Mouse (Mus musculus) liver, embryonic 13.5 days (tissue): Measurements from ENCODE around the gene Kbtbd13. TPM values are rescaled to one million over a fixed set of nuclear protein-coding genes. Genes with fewer than 3 reads are reported as not detected.
"Not testable (repeated sequence)": the region's sequence is repeated elsewhere in the genome, so short reads cannot be mapped to it uniquely, and the experiment has no call there.

Experiments used
- ATAC-seq: fragments of 200-750 bp; cut with Nextera tagmentation; 2 replicates; pipeline ENCODE4 v1.8.0; 2017; ENCODE audit warnings: low read depth, mild to moderate bottlenecking, moderate number of reproducible peaks, moderate library complexity
- DNase-seq: peaks from one replicate; pipeline ENCODE4 v3.0.0; 2022
- H3K27ac ChIP-seq: fragments of 300-500 bp; sonication (generic); 2 replicates; pipeline ENCODE4 v1.5.1; 2015; ENCODE audit warnings: moderate library complexity, mild to moderate bottlenecking, inconsistent platforms
- H3K27me3 ChIP-seq: fragments of 300-500 bp; sonication (generic); 2 replicates; pipeline ENCODE4 v1.6.1; 2015; ENCODE audit warnings: mild to moderate bottlenecking, inconsistent platforms
- H3K36me3 ChIP-seq: fragments of 300-500 bp; sonication (generic); 2 replicates; pipeline ENCODE4 v1.6.1; 2015; ENCODE audit warnings: mild to moderate bottlenecking, inconsistent platforms
- H3K4me1 ChIP-seq: fragments of 300-500 bp; sonication (generic); replicated peaks from 2 replicates; pipeline ENCODE4 v1.6.1; 2015; ENCODE audit warnings: inconsistent platforms
- H3K4me2 ChIP-seq: fragments of 300-500 bp; sonication (generic); 2 replicates; pipeline ENCODE4 v1.6.1; 2015; ENCODE audit warnings: inconsistent platforms, mild to moderate bottlenecking, moderate library complexity
- H3K4me3 ChIP-seq: fragments of 300-500 bp; sonication (generic); replicated peaks from 2 replicates; pipeline ENCODE4 v1.5.1; 2015; ENCODE audit warnings: mild to moderate bottlenecking, inconsistent platforms
- H3K9ac ChIP-seq: fragments of 300-500 bp; sonication (generic); 2 replicates; pipeline ENCODE4 v1.6.1; 2015; ENCODE audit warnings: mild to moderate bottlenecking, inconsistent platforms
- H3K9me3 ChIP-seq: fragments of 300-500 bp; sonication (generic); replicated peaks from 2 replicates; pipeline ENCODE4 v1.6.1; 2016; ENCODE audit warnings: inconsistent platforms
- WGBS: fragments of 180-500 bp; shearing (Covaris S2); methylation state at CpG from one replicate; pipeline ENCODE4 v1.1.7; 2015; ENCODE audit not compliant: insufficient replicate concordance; 5-methylcytosine and 5-hydroxymethylcytosine counted together
- polyA plus RNA-seq: library from polyadenylated mRNA; unstranded; fragments of >200 nt; fragmentation: Nextera tagmentation; extraction: Ambion mirVana; gene quantifications from 2 replicates; pipeline ENCODE4 v1.2.1, GENCODE M21; 2015

Gene Kbtbd13
- polyA plus RNA-seq, 1 experiment from 2014 or later, result 0.16 TPM

DNA sequence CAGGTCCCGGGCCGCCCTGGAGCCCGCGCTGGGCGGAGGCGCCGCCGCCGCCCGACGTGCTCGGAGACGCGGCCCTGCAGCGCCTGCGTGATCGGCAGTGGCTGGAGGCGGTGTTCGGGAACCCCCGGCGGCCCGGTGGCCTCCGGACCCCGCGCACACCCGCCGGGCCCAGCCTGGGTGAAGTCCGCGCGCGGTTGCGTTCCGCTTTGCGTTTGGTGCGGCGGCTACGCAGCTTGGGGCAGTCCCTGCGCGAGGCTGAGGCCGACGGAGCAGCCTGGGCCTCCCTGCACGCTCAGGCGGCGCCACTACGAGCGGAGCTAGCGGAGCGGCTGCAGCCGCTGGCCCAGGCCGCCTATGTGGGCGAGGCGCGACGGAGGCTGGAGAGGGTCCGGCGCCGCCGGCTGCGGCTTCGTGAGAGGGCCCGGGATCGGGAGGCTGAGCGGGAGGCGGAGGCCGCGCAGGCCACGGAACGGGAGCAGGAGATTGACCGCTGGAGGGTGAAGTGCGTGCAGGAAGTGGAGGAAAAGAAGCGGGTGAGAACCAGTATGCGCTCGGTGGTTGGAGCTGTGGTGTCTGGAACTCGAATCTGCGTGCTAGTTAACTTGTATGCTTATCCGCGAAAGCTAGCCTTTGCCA is 44.9 kb downstream of the Kbtbd13 start:
- peak overlapping the region; percentile 96 for H3K9ac ChIP-seq
- H3K27ac ChIP-seq, result peak overlapping the region; percentile 97
- peak overlapping the region; percentile 98 for H3K4me3 ChIP-seq
- peak overlapping the region; percentile 96 for H3K4me2 ChIP-seq
- ATAC-seq (peak; percentile 84), DNase-seq (peak; percentile 56)
- no peaks in the 10 kb centered on the region for H3K36me3 ChIP-seq
- no peaks in the 10 kb centered on the region for H3K27me3 ChIP-seq
- WGBS, result under 1% methylated on average over 75 of the region's 77 CpGs
- H3K4me1 ChIP-seq, result peaks cover 43% of the 10 kb centered on the region
- H3K9me3 ChIP-seq, result no peaks in the 10 kb centered on the region

DNA sequence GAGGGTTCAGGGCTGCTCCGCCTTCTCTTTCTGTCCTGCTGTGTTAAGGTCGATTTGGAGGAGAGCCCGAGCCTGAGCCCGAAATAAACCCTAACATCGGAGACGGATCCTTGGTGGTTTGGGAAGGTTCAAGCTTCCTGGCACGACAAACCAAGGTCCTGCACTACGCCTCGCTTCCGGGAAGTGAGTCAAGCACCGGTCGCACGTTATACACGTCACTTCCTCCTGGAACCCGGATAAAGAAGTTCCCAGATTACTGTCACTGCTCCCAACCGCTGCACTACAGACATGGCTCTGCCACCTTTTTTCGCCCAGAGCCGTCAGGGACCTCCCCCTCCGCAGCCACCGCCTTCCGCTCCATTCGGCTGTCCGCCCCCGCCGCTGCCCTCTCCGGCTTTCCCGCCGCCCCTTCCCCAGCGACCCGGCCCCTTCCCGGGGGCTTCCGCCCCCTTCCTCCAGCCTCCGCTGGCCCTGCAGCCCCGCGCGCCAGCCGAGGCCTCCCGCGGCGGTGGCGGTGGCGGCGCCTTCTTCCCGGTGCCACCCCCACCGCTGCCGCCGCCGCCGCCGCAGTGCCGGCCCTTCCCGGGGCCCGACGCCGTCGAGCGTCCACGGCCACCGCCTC is 45.5 kb downstream of the Kbtbd13 start, which contains the start of gene Pdcd7:
Pdcd7 (plus strand) TSS at position 251 of the 622 bp plus-strand sequence.
- peak within 1 kb of the TSS; percentile 98 for H3K4me3 ChIP-seq
- no peaks in the 10 kb centered on the region for H3K27me3 ChIP-seq
- no peaks in the 10 kb centered on the region for H3K36me3 ChIP-seq
- 1% methylated on average over 50 of the region's 59 CpGs for WGBS
- peak within 1 kb of the TSS; percentile 96 for H3K9ac ChIP-seq
- ATAC-seq, result peak; percentile 89
- DNase-seq, result peak; percentile 85
- peak within 1 kb of the TSS; percentile 96 for H3K4me2 ChIP-seq
- peaks cover 41% of the 10 kb centered on the region for H3K4me1 ChIP-seq
- H3K9me3 ChIP-seq, result no peaks in the 10 kb centered on the region
- H3K27ac ChIP-seq, result peak within 1 kb of the TSS; percentile 97

DNA sequence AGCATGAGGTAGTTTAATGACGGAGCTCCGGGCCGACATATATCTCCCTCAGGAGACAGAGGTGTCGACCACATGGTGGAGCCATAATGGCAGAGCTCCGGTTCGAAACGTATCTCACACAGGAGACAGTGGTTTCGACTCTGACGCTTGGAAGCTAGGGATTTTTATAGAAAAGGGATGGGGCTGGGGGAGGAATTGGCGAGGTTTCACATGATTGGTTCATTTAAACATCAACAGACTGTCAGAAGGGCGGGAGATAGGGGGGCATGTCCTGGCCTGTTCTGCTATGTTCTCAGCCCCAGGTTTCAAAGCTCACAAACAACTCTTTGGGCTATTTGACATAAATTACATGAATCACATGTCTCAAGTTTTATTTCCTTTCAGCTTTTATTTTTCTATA is 46.0 kb downstream of the Kbtbd13 start:
- H3K9ac ChIP-seq, result peak overlapping the region; percentile 96
- H3K27ac ChIP-seq, result peak overlapping the region; percentile 97
- H3K27me3 ChIP-seq, H3K9me3 ChIP-seq, ATAC-seq, H3K36me3 ChIP-seq, DNase-seq: not testable (repeated sequence)
- WGBS, result 69% methylated on average over 11 of the region's 11 CpGs
- H3K4me3 ChIP-seq, result peak overlapping the region; percentile 98
- H3K4me1 ChIP-seq, result peaks cover 38% of the 10 kb centered on the region
- peak overlapping the region; percentile 96 for H3K4me2 ChIP-seq

DNA sequence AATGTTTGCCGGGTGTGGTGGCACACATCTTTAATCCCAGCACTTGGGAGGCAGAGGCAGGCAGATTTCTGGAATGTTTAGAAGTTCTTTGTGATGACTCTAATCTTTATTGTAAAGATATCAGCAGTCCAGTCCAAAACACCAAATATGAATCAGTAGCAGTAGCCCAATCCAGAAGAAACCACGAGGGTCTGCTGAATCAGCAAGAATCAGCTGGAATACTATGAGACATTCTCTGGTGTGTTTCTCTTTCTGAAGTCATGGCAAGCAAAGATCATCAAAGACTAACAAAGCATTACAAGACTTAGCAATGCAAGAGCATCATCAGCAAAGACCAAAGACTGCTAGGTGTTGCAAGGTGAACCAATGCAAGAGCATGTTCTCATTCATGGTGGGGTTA is 51.0 kb downstream of the Kbtbd13 start:
- no peak overlapping the region for H3K27ac ChIP-seq
- no peaks in the 10 kb centered on the region for H3K27me3 ChIP-seq
- DNase-seq (no peak), ATAC-seq (no peak)
- H3K9ac ChIP-seq, result no peak overlapping the region
- no peak overlapping the region for H3K4me2 ChIP-seq
- H3K4me1 ChIP-seq, result 0 out of 2 replicates have a peak, but pooled peaks cover 2% of the 10 kb centered on the region
- H3K9me3 ChIP-seq, result 0 out of 2 replicates have a peak, but pooled peaks cover 4% of the 10 kb centered on the region
- 82% methylated on average over 2 of the region's 2 CpGs for WGBS
- H3K36me3 ChIP-seq, result no peaks in the 10 kb centered on the region
- H3K4me3 ChIP-seq, result no peak overlapping the region

DNA sequence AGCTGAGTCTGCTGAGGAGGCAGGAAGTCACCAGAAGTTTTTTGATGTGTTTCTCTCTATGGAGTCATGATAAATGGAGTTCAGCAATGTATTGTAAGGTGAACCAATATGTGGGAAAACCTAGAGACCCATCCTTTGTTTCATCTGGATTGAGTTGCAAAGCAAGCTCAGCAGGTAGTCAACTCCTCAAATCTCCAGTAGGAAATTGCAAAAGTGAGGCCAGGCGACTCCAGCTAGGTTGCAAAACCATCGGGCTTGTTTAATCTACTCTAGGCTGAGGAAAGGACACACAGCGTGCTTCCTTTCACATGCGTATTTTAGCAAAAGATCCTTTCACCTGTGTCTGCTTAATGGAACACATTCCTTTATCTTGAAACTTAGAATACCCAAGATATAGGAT is 52.3 kb downstream of the Kbtbd13 start:
- DNase-seq (no peak), ATAC-seq (no peak)
- H3K4me2 ChIP-seq, result no peak overlapping the region
- H3K9ac ChIP-seq, result no peak overlapping the region
- no peaks in the 10 kb centered on the region for H3K4me1 ChIP-seq
- 0 out of 2 replicates have a peak, but pooled peaks cover 4% of the 10 kb centered on the region for H3K9me3 ChIP-seq
- H3K27ac ChIP-seq, result no peak overlapping the region
- no peaks in the 10 kb centered on the region for H3K27me3 ChIP-seq
- no peaks in the 10 kb centered on the region for H3K36me3 ChIP-seq
- H3K4me3 ChIP-seq, result no peak overlapping the region
- 72% methylated on average over 4 of the region's 4 CpGs for WGBS

Other genes starting within 250 kb of the Kbtbd13 start
- gene Parp16, start 196.3 kb downstream of the Kbtbd13 start, polyA plus RNA-seq, result 8.2 and 9.2 TPM in 2 replicates
- gene Cilp, start 126.5 kb downstream of the Kbtbd13 start, polyA plus RNA-seq, result 0.05 and 0.08 TPM in 2 replicates
- gene Clpx, start 97.4 kb downstream of the Kbtbd13 start, polyA plus RNA-seq, result 31.5 and 39.5 TPM in 2 replicates
- gene Pdcd7, start 45.5 kb downstream of the Kbtbd13 start, polyA plus RNA-seq, result 4.0 and 4.4 TPM in 2 replicates
- not detected in 2 replicates for gene Ubap1l, start 30.6 kb downstream of the Kbtbd13 start, polyA plus RNA-seq
- gene Rasl12, start 6.9 kb upstream of the Kbtbd13 start, polyA plus RNA-seq, result 0.12 and 0.22 TPM in 2 replicates
- not detected in 2 replicates for gene Slc51b, start 31.3 kb upstream of the Kbtbd13 start, polyA plus RNA-seq
- gene Mtfmt, start 44.1 kb upstream of the Kbtbd13 start, polyA plus RNA-seq, result 8.4 and 10.6 TPM in 2 replicates
- 28.0 and 37.1 TPM in 2 replicates for gene Spg21, start 69.3 kb upstream of the Kbtbd13 start, polyA plus RNA-seq
- gene Ankdd1a, start 128.5 kb upstream of the Kbtbd13 start, polyA plus RNA-seq, result not detected in 2 replicates
- gene Plekho2, start 188.4 kb upstream of the Kbtbd13 start, polyA plus RNA-seq, result 24.2 and 31.6 TPM in 2 replicates
- gene Pif1, start 195.5 kb upstream of the Kbtbd13 start, polyA plus RNA-seq, result 11.0 and 13.8 TPM in 2 replicates
- gene Rbpms2, start 238.0 kb upstream of the Kbtbd13 start, polyA plus RNA-seq, result 12.6 and 15.4 TPM in 2 replicates